Mouse (Mus musculus) megakaryocyte, embryonic 14.5 days (primary cell): ENCODE measurements around the gene Fam173a.

Source experiments
- FLI1 ChIP-seq: IDR thresholded peaks from 2 replicates; pipeline ENCODE4 v1.6.1; 2012; ENCODE audit warnings: low read length, inconsistent platforms, mixed read lengths
- GATA1 ChIP-seq: IDR thresholded peaks from 3 replicates; pipeline ENCODE4 v1.6.1; 2012; ENCODE audit warnings: mixed read lengths, low read length, inconsistent platforms, borderline replicate concordance

- TF ChIP-seq GATA1 (no peak), FLI1 (no peak)
Measured at GRCm38 (mm10) chr17:25751446-25751845, 41.3 kb downstream of the Fam173a start.
